Mouse (Mus musculus) heart, adult 2 months (tissue): ENCODE data around the gene 9130023H24Rik.

Experiments used
- CTCF ChIP-seq: fragments of 200-600 bp; IDR thresholded peaks from 2 replicates; pipeline ENCODE4 v1.8.1; 2022; ENCODE audit warnings: antibody characterized with exemption, mild to moderate bottlenecking, moderate library complexity
- POLR2A ChIP-seq: fragments of 200-500 bp; IDR thresholded peaks from 2 replicates; pipeline ENCODE4 v1.6.1; 2011; ENCODE audit warnings: mild to moderate bottlenecking, low read depth, low read length, control low read depth; ENCODE audit not compliant: insufficient read depth

- no peak for TF ChIP-seq POLR2A
- TF ChIP-seq CTCF, result no peak
Measured at GRCm38 (mm10) chr7:128249998-128250397, 12.2 kb upstream of the 9130023H24Rik start.
